ENCODE assay signal across 29 mouse cellular contexts in the genomic region with DNA sequence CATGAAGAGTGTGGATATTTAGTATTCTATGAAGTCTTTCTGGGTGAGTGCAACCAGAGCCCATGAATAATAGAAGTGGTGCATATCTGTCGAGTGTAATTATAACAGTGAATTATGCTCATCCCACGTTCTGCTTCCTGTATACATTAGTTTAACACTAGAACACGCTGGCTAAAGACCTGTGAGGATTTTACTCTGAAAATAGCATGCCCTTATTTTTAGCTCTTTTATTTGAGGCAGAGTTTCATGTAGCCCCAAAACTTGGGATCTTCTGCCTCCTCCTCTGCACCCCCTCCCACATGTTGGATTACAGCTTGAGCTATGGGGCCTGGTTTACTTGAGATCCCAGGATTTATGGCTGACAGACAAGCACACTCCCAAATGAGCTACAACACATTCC.
DNase-seq lines count a peak whose midpoint lies in the region; ATAC-seq and TF ChIP-seq lines count a peak whose summit lies in the region.
"Had no signal": no experiment of that assay in that cellular context is flagged by ENCODE, and none has a peak within 500 bp of the region (broad histone marks: within the 10 kb centered on the region; RNA-seq: fewer than 3 reads in every experiment).

No protein-coding gene starts in this region.

- DNase-seq in hindbrain, postnatal 0 days (ENCODE audit: low spot score): peak; percentile 12
- DNase-seq in hindbrain, embryonic 10.5 days (ENCODE audit: low spot score): no peak
- peak; percentile 47 to 66 for DNase-seq in right cerebral cortex, postnatal 10 days (ENCODE audit: low spot score in 2 of 2)
- DNase-seq in right cerebral cortex, postnatal 25 days: no peak
- DNase-seq in left cerebral cortex, adult 9 months (ENCODE audit: low spot score in 2 of 2): peak; percentile 21 to 25
- DNase-seq in heart, postnatal 14 days: no peak
- DNase-seq in testis, postnatal 14 days (ENCODE audit: low spot score): no peak
- DNase-seq: adrenal gland, adult 8-10 months; cerebellum, adult 9-10 months; cerebellum, postnatal 36 days; gastrocnemius, postnatal 36 days; heart, adult 2 months; kidney, adult 18-20 months; kidney, postnatal 36 days; liver; lung, adult 2 months; lung, postnatal 10 days; thymus, postnatal 14 days had no signal

- no peaks in the 10 kb centered on the region for H3K4me1 ChIP-seq in hindbrain, postnatal 0 days (ENCODE audit: insufficient read depth, low read length)
- H3K4me1 ChIP-seq in hindbrain, embryonic 10.5 days (replicated peaks): no peaks in the 10 kb centered on the region
- H3K4me1 ChIP-seq: forebrain, embryonic 13.5 days; heart, embryonic 12.5 days; hindbrain, embryonic 15.5 days; kidney, embryonic 15.5 days; midbrain, embryonic 10.5 days; neural tube, embryonic 12.5 days had no signal

- no peaks in the 10 kb centered on the region for H3K27me3 ChIP-seq in hindbrain, postnatal 0 days (ENCODE audit: insufficient read depth, low read length)
- H3K27me3 ChIP-seq in hindbrain, embryonic 10.5 days (ENCODE audit: insufficient read depth, poor library complexity, severe bottlenecking): no peaks in the 10 kb centered on the region
- H3K27me3 ChIP-seq: forebrain, embryonic 13.5 days; heart, embryonic 12.5 days; hindbrain, embryonic 15.5 days; kidney, embryonic 15.5 days; neural tube, embryonic 12.5 days had no signal

- H3K36me3 ChIP-seq in hindbrain, postnatal 0 days (ENCODE audit: insufficient read depth, low read length): no peaks in the 10 kb centered on the region
- H3K36me3 ChIP-seq in hindbrain, embryonic 10.5 days: no peaks in the 10 kb centered on the region
- H3K36me3 ChIP-seq: G1E; heart, embryonic 12.5 days; hindbrain, embryonic 15.5 days; kidney, embryonic 15.5 days; midbrain, embryonic 10.5 days; neural tube, embryonic 12.5 days had no signal

- no peak overlapping the region for H3K9ac ChIP-seq in hindbrain, postnatal 0 days (replicated peaks; ENCODE audit: low read length)
- H3K9ac ChIP-seq: forebrain, embryonic 13.5 days; heart, embryonic 12.5 days; hindbrain, embryonic 15.5 days; kidney, embryonic 15.5 days; liver, embryonic 14.5 days; neural tube, embryonic 12.5 days had no signal

- H3K4me3 ChIP-seq in hindbrain, postnatal 0 days (ENCODE audit: low read length): no peak overlapping the region
- no peak overlapping the region for H3K4me3 ChIP-seq in hindbrain, embryonic 10.5 days
- H3K4me3 ChIP-seq: forebrain, embryonic 13.5 days; heart, adult 2 months; heart, embryonic 12.5 days; hindbrain, embryonic 15.5 days; kidney, embryonic 15.5 days; layer of hippocampus, adult 2 months; midbrain, embryonic 10.5 days; myocyte; neural tube, embryonic 12.5 days had no signal

- no peak overlapping the region for H3K4me2 ChIP-seq in hindbrain, postnatal 0 days (ENCODE audit: low read depth, low read length)
- H3K4me2 ChIP-seq: forebrain, embryonic 13.5 days; heart, embryonic 12.5 days; hindbrain, embryonic 15.5 days; kidney, embryonic 15.5 days; neural tube, embryonic 12.5 days had no signal

- no peaks in the 10 kb centered on the region for H3K9me3 ChIP-seq in hindbrain, postnatal 0 days (ENCODE audit: low read length)
- H3K9me3 ChIP-seq in hindbrain, embryonic 10.5 days: no peaks in the 10 kb centered on the region
- H3K9me3 ChIP-seq: forebrain, embryonic 13.5 days; G1E; heart, embryonic 12.5 days; hindbrain, embryonic 15.5 days; kidney, embryonic 15.5 days; midbrain, embryonic 10.5 days; neural tube, embryonic 12.5 days had no signal

- ATAC-seq in hindbrain, postnatal 0 days: no peak
- ATAC-seq in megakaryocyte progenitor cell, adult 5-6 weeks (replicated peaks; ENCODE audit: poor library complexity): no peak
- ATAC-seq: forebrain, embryonic 13.5 days had no signal

- TF ChIP-seq CTCF in hindbrain, postnatal 0 days (IDR thresholded peaks at IDR 0.05; ENCODE audit: low read depth): no peak

- 62% methylated on average over 3 of the region's 3 CpGs for WGBS in hindbrain, postnatal 0 days
- 82% methylated on average over 3 of the region's 3 CpGs for WGBS in hindbrain, embryonic 10.5 days

- H3K27ac ChIP-seq in hindbrain, postnatal 0 days: no peak overlapping the region
- H3K27ac ChIP-seq in hindbrain, embryonic 10.5 days: no peak overlapping the region
- H3K27ac ChIP-seq: forebrain, embryonic 13.5 days; heart, adult 2 months; hindbrain, embryonic 15.5 days; kidney, embryonic 15.5 days; layer of hippocampus, adult 2 months; liver, embryonic 14.5 days; midbrain, embryonic 10.5 days; neural tube, embryonic 12.5 days had no signal

- intact Hi-C loops in heart, postnatal 14 days (cut with DNase I): no loop called here

Comparison
In these comparisons a context has a peak if more than half of its experiments do, and no peak if none do; other contexts are left out.
1. DNase-seq: peak in hindbrain, postnatal 0 days (single experiment), right cerebral cortex, postnatal 10 days (2 of 2) and left cerebral cortex, adult 9 months (2 of 2); none in hindbrain, embryonic 10.5 days (single experiment), right cerebral cortex, postnatal 25 days (single experiment), heart, postnatal 14 days (0 of 2) and testis, postnatal 14 days (single experiment).